Mouse (Mus musculus): Measurements from ENCODE around the gene Fos. TPM values are rescaled to one million over a fixed set of nuclear protein-coding genes. Genes with fewer than 3 reads are reported as not detected.

The Fos gene
- polyA plus RNA-seq, 1 experiment from 2014 or later = 23.2 TPM

GRCm38 (mm10) chr12:85519553-85519952 is 45.9 kb downstream of the Fos start:
- H3K9me3 ChIP-seq (ENCODE audit: control insufficient read depth, low read length) = no peaks in the 10 kb centered on the region
- WGBS = 80% methylated on average over 6 of the region's 6 CpGs
- no peak overlapping the region for H3K9ac ChIP-seq (ENCODE audit: low read length)
- DNase-seq (ENCODE audit: low spot score) (no peak), ATAC-seq (ENCODE audit: low FRiP score, low TSS enrichment) (no peak)
- H3K4me1 ChIP-seq (replicated peaks; ENCODE audit: control insufficient read depth, insufficient read depth) = no peaks in the 10 kb centered on the region
- TF ChIP-seq EP300 (optimal IDR thresholded peaks at IDR 0.05) (no peak), CTCF (IDR thresholded peaks at IDR 0.05; ENCODE audit: low read depth) (no peak)
- no peaks in the 10 kb centered on the region for H3K27me3 ChIP-seq (ENCODE audit: control insufficient read depth, insufficient read depth, low read length)
- no peak overlapping the region for H3K4me3 ChIP-seq (ENCODE audit: low read depth, low read length)
- H3K27ac ChIP-seq (replicated peaks) = no peak overlapping the region
- no peaks in the 10 kb centered on the region for H3K36me3 ChIP-seq (ENCODE audit: control insufficient read depth, insufficient read depth, low read length)
- no peak overlapping the region for H3K4me2 ChIP-seq (replicated peaks; ENCODE audit: low read depth)

GRCm38 (mm10) chr12:85521101-85521500 is 47.4 kb downstream of the Fos start:
- ATAC-seq (ENCODE audit: low FRiP score, low TSS enrichment) = no peak
- DNase-seq (ENCODE audit: low spot score) = no peak
- Histone ChIP-seq H3K27ac (replicated peaks) (no peak overlapping the region), H3K27me3 (ENCODE audit: control insufficient read depth, insufficient read depth, low read length) (no peaks in the 10 kb centered on the region), H3K9ac (ENCODE audit: low read length) (no peak overlapping the region), H3K9me3 (ENCODE audit: control insufficient read depth, low read length) (no peaks in the 10 kb centered on the region), H3K36me3 (ENCODE audit: control insufficient read depth, insufficient read depth, low read length) (no peaks in the 10 kb centered on the region), H3K4me2 (replicated peaks; ENCODE audit: low read depth) (no peak overlapping the region), H3K4me1 (replicated peaks; ENCODE audit: control insufficient read depth, insufficient read depth) (no peaks in the 10 kb centered on the region), H3K4me3 (ENCODE audit: low read depth, low read length) (no peak overlapping the region)
- 86% methylated on average over 6 of the region's 6 CpGs for WGBS
- TF ChIP-seq EP300 (optimal IDR thresholded peaks at IDR 0.05) = no peak
- no peak for TF ChIP-seq CTCF (IDR thresholded peaks at IDR 0.05; ENCODE audit: low read depth)

- ATAC-seq (ENCODE audit: low FRiP score, low TSS enrichment) (peak; percentile 33; the same call in 1 of the 2 replicates), DNase-seq (ENCODE audit: low spot score) (no peak)
- H3K9me3 ChIP-seq (ENCODE audit: control insufficient read depth, low read length) = no peaks in the 10 kb centered on the region
- no peaks in the 10 kb centered on the region for H3K4me1 ChIP-seq (replicated peaks; ENCODE audit: control insufficient read depth, insufficient read depth)
- TF ChIP-seq EP300 (optimal IDR thresholded peaks at IDR 0.05) (no peak), CTCF (IDR thresholded peaks at IDR 0.05; ENCODE audit: low read depth) (no peak)
- WGBS = 26% methylated on average over 1 of the region's 1 CpGs
- H3K9ac ChIP-seq (ENCODE audit: low read length) = no peak overlapping the region
- H3K27me3 ChIP-seq (ENCODE audit: control insufficient read depth, insufficient read depth, low read length) = no peaks in the 10 kb centered on the region
- no peak overlapping the region for H3K4me3 ChIP-seq (ENCODE audit: low read depth, low read length)
- H3K36me3 ChIP-seq (ENCODE audit: control insufficient read depth, insufficient read depth, low read length) = no peaks in the 10 kb centered on the region
- H3K27ac ChIP-seq (replicated peaks) = no peak overlapping the region
- no peak overlapping the region for H3K4me2 ChIP-seq (replicated peaks; ENCODE audit: low read depth)
Measured at GRCm38 (mm10) chr12:85521673-85522072, 48.0 kb downstream of the Fos start.

- ATAC-seq (ENCODE audit: low FRiP score, low TSS enrichment) (peak; percentile 33; the same call in 1 of the 2 replicates), DNase-seq (ENCODE audit: low spot score) (no peak)
- Histone ChIP-seq H3K9me3 (ENCODE audit: control insufficient read depth, low read length) (no peaks in the 10 kb centered on the region), H3K36me3 (ENCODE audit: control insufficient read depth, insufficient read depth, low read length) (no peaks in the 10 kb centered on the region), H3K4me1 (replicated peaks; ENCODE audit: control insufficient read depth, insufficient read depth) (no peaks in the 10 kb centered on the region), H3K4me2 (replicated peaks; ENCODE audit: low read depth) (no peak overlapping the region), H3K27ac (replicated peaks) (no peak overlapping the region), H3K9ac (ENCODE audit: low read length) (no peak overlapping the region), H3K4me3 (ENCODE audit: low read depth, low read length) (no peak overlapping the region), H3K27me3 (ENCODE audit: control insufficient read depth, insufficient read depth, low read length) (no peaks in the 10 kb centered on the region)
- TF ChIP-seq EP300 (optimal IDR thresholded peaks at IDR 0.05) (no peak), CTCF (IDR thresholded peaks at IDR 0.05; ENCODE audit: low read depth) (no peak)
- 66% methylated on average over 7 of the region's 7 CpGs for WGBS
Measured at GRCm38 (mm10) chr12:85522631-85523388, 49.1 kb downstream of the Fos start.

GRCm38 (mm10) chr12:85523421-85524192 is 49.9 kb downstream of the Fos start:
- no peaks in the 10 kb centered on the region for H3K9me3 ChIP-seq (ENCODE audit: control insufficient read depth, low read length)
- H3K27ac ChIP-seq (replicated peaks) = 0 out of 2 replicates have a peak overlapping the region, but pooled peaks have one; percentile 18
- no peaks in the 10 kb centered on the region for H3K4me1 ChIP-seq (replicated peaks; ENCODE audit: control insufficient read depth, insufficient read depth)
- DNase-seq (ENCODE audit: low spot score) (no peak), ATAC-seq (ENCODE audit: low FRiP score, low TSS enrichment) (no peak)
- H3K4me3 ChIP-seq (ENCODE audit: low read depth, low read length) = no peak overlapping the region
- no peak overlapping the region for H3K9ac ChIP-seq (ENCODE audit: low read length)
- H3K36me3 ChIP-seq (ENCODE audit: control insufficient read depth, insufficient read depth, low read length) = no peaks in the 10 kb centered on the region
- TF ChIP-seq EP300 (optimal IDR thresholded peaks at IDR 0.05) (no peak), CTCF (IDR thresholded peaks at IDR 0.05; ENCODE audit: low read depth) (no peak)
- H3K4me2 ChIP-seq (replicated peaks; ENCODE audit: low read depth) = no peak overlapping the region
- 69% methylated on average over 14 of the region's 14 CpGs for WGBS
- no peaks in the 10 kb centered on the region for H3K27me3 ChIP-seq (ENCODE audit: control insufficient read depth, insufficient read depth, low read length)
